1 mouse cellular context compared by ENCODE assay signal in the genomic region with DNA sequence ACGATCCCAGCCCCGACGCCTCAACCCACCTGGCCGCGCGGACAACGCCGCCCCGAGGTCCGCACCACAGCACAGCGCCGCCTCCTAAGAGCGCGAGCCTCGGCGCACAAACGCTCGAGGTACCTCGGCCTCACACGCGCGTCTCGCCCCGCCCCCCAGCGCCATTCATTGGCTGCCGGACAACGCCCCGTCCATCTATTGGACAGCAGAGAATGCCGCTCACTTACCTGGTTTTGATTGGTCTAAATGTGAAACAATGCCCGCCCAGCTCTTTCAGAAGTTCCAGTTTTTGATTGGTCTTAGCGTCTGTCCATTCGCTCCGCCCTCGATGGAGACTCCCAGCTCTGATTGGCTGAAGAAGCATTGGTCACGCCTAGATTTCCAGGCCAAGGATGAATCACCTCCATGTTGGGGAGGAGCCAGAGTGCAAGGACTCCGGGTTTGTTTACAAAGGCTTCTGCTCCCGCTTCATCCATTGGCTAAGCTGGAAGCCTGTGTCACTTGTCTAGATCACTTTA.
TF ChIP-seq lines count a peak whose summit lies in the region.

Paip2b (minus strand) TSS at position 136 of the 518 bp plus-strand sequence.

TF ChIP-seq in CH12.LX, 34 proteins besides CTCF, POLR2A, EP300 and RAD21 (continued from another document):
- no peak for TF ChIP-seq PAX5 (IDR thresholded peaks at IDR 0.05; ENCODE audit: low read length)
- TF ChIP-seq JUN (IDR thresholded peaks at IDR 0.05; ENCODE audit: insufficient read depth, low read depth, low read length), result no peak
- TF ChIP-seq MXI1 (IDR thresholded peaks at IDR 0.05; ENCODE audit: low read depth, low read length), result peak; percentile 73
- TF ChIP-seq NRF1 (IDR thresholded peaks at IDR 0.05; ENCODE audit: low read depth, low read length), result peak; percentile 65
- no peak for TF ChIP-seq ETS1 (conservative IDR thresholded peaks at IDR 0.05; ENCODE audit: low read depth, low read length)
- no peak for TF ChIP-seq USF1 (IDR thresholded peaks at IDR 0.05; ENCODE audit: low read depth, low read length)
- TF ChIP-seq KAT2A (IDR thresholded peaks at IDR 0.05; ENCODE audit: insufficient replicate concordance, low read length), result 0 out of 2 replicates have a peak, but pooled peaks have one; percentile 54
- TF ChIP-seq NELFE (IDR thresholded peaks at IDR 0.05; ENCODE audit: low read depth, low read length), result peak; percentile 89
- no peak for TF ChIP-seq RCOR1 (conservative IDR thresholded peaks at IDR 0.05; ENCODE audit: low read depth, low read length)
